Mouse (Mus musculus) liver, embryonic 14.5 days (tissue): Measurements from ENCODE around the gene Palld.

Experiments used
- CTCF ChIP-seq: IDR thresholded peaks from 2 replicates; pipeline ENCODE4 v1.5.1; 2016; ENCODE audit warnings: antibody characterized with exemption, low read depth, control low read depth
- EP300 ChIP-seq: IDR thresholded peaks from 2 replicates; pipeline ENCODE4 v1.6.1; 2016; ENCODE audit warnings: antibody characterized with exemption, low read depth

DNA sequence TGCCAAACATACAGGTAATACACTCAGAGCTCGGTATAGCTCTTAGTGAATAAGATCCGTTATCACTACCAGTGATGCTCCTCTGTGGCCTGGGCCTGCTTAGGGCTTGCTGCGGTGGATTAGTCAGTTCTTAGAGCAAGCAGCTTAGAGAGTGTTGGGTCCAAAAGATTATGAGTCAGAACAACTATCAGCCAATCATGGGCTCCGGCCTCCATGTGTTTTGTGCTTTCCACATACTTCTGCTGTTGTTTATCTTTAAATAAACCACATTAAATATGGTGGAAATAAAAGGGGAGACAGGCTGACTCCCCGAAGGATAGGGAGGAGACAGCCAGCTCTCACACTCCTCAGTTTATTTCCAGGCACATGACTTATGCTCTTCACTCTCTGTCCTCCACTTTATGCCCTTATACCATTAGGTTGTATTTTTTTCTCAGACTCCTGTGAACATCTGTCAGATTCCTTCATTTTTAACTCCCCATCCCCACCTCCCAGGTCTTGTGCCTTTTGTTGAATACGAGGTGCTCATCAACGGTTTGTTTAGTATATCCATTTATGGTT, 119.5 kb downstream of the Palld start:
- TF ChIP-seq CTCF: no peak
- no peak for TF ChIP-seq EP300
